ENCODE assay signal across 20 mouse cellular contexts in genomic region chr14:105416964-105417363, GRCm38 (mm10).
A peak's percentile ranks its signal among the peaks of the same experiment; 100 is the strongest.
DNase-seq lines count a peak whose midpoint lies in the region; ATAC-seq and TF ChIP-seq lines count a peak whose summit lies in the region.
"Had no signal": no experiment of that assay in that cellular context is flagged by ENCODE, and none has a peak within 500 bp of the region (broad histone marks: within the 10 kb centered on the region; RNA-seq: fewer than 3 reads in every experiment).

No protein-coding gene starts in this region.

- H3K4me1 ChIP-seq in kidney, embryonic 16.5 days (ENCODE audit: insufficient read depth, low read length): no peaks in the 10 kb centered on the region
- no peaks in the 10 kb centered on the region for H3K4me1 ChIP-seq in brown adipose tissue, adult 24 weeks (ENCODE audit: control insufficient read depth, insufficient read depth, insufficient read length, low read length)
- H3K4me1 ChIP-seq in limb, embryonic 11.5 days (ENCODE audit: control insufficient read depth, insufficient read depth, low read length): no peaks in the 10 kb centered on the region; the same call in none of the 2 replicates
- H3K4me1 ChIP-seq: heart, embryonic 15.5 days had no signal

- H3K36me3 ChIP-seq in kidney, embryonic 16.5 days (ENCODE audit: insufficient read depth, low read length): no peaks in the 10 kb centered on the region
- H3K36me3 ChIP-seq in limb, embryonic 11.5 days (ENCODE audit: control insufficient read depth, insufficient read depth, low read length): no peaks in the 10 kb centered on the region
- H3K36me3 ChIP-seq: G1E; heart, embryonic 15.5 days had no signal

- peak overlapping the region; percentile 32; the same call in 1 of the 2 replicates for H3K4me3 ChIP-seq in gastrocnemius, adult 2 months
- no peak overlapping the region for H3K4me3 ChIP-seq in kidney, embryonic 16.5 days (ENCODE audit: low read length)
- no peak overlapping the region for H3K4me3 ChIP-seq in brown adipose tissue, adult 24 weeks (ENCODE audit: insufficient read depth, low read depth, low read length)
- no peak overlapping the region for H3K4me3 ChIP-seq in limb, embryonic 11.5 days (ENCODE audit: low read depth, low read length)
- H3K4me3 ChIP-seq: heart, embryonic 15.5 days had no signal

- no peak; the same call in 1 of the 2 replicates for ATAC-seq in kidney, embryonic 16.5 days (ENCODE audit: low FRiP score, low TSS enrichment)
- 0 out of 2 replicates have a peak, but pooled peaks have one; percentile 35 for ATAC-seq in limb, embryonic 11.5 days (ENCODE audit: insufficient number of reproducible peaks, low FRiP score, low TSS enrichment, low read depth)
- ATAC-seq: forebrain, embryonic 14.5 days had no signal

- 0 out of 2 replicates have a peak overlapping the region, but pooled peaks have one; percentile 7 for H3K4me2 ChIP-seq in kidney, embryonic 16.5 days (replicated peaks; ENCODE audit: low read depth, low read length)
- no peak overlapping the region for H3K4me2 ChIP-seq in limb, embryonic 11.5 days (ENCODE audit: low read depth, severe bottlenecking)
- H3K4me2 ChIP-seq: heart, embryonic 15.5 days; midbrain, embryonic 11.5 days had no signal

- intact Hi-C loops in gastrocnemius, adult 2 months (cut with DNase I): no loop called here
- intact Hi-C loops in left cerebral cortex, postnatal 14 days (cut with DNase I): no loop called here

- DNase-seq in gastrocnemius, adult 2 months: no peak
- no peak for DNase-seq in gastrocnemius, postnatal 4 days (ENCODE audit: low spot score in 2 of 2)
- no peak for DNase-seq in kidney, postnatal 25 days
- DNase-seq in limb, embryonic 11.5 days (ENCODE audit: low spot score): no peak
- no peak for DNase-seq in left cerebral cortex, postnatal 14 days (ENCODE audit: low spot score in 2 of 2)
- DNase-seq in liver: no peak
- DNase-seq: adrenal gland, postnatal 14 days; cerebellum, adult 11-12 months; cerebellum, postnatal 14 days; kidney, adult 8-10 months; right cerebral cortex, postnatal 4 days; thymus, postnatal 25 days had no signal

- H3K9me3 ChIP-seq in kidney, embryonic 16.5 days (ENCODE audit: low read length): no peaks in the 10 kb centered on the region
- H3K9me3 ChIP-seq in limb, embryonic 11.5 days (ENCODE audit: control insufficient read depth, low read length): no peaks in the 10 kb centered on the region
- H3K9me3 ChIP-seq: heart, embryonic 15.5 days had no signal

- no peak for TF ChIP-seq CTCF in gastrocnemius, adult 2 months (IDR thresholded peaks at IDR 0.05)

- no peaks in the 10 kb centered on the region for H3K27me3 ChIP-seq in kidney, embryonic 16.5 days (ENCODE audit: insufficient read depth, low read length)
- H3K27me3 ChIP-seq in limb, embryonic 11.5 days (ENCODE audit: control insufficient read depth, insufficient read depth, low read length): no peaks in the 10 kb centered on the region
- H3K27me3 ChIP-seq: heart, embryonic 15.5 days had no signal

- WGBS in kidney, embryonic 16.5 days: 35% methylated on average over 7 of the region's 7 CpGs
- 43% methylated on average over 7 of the region's 7 CpGs for WGBS in limb, embryonic 11.5 days

- no peak overlapping the region for H3K9ac ChIP-seq in kidney, embryonic 16.5 days (replicated peaks; ENCODE audit: low read length)
- no peak overlapping the region for H3K9ac ChIP-seq in limb, embryonic 11.5 days (ENCODE audit: low read length)
- H3K9ac ChIP-seq: heart, embryonic 15.5 days; liver, embryonic 14.5 days had no signal

- peak overlapping the region; percentile 66 for H3K27ac ChIP-seq in gastrocnemius, adult 2 months
- H3K27ac ChIP-seq in kidney, embryonic 16.5 days (ENCODE audit: low read length): no peak overlapping the region
- H3K27ac ChIP-seq in brown adipose tissue, adult 24 weeks (replicated peaks; ENCODE audit: low read depth, low read length): peak overlapping the region; percentile 1
- H3K27ac ChIP-seq in limb, embryonic 11.5 days (replicated peaks; ENCODE audit: low read depth, low read length): no peak overlapping the region; the same call in 1 of the 2 replicates
- H3K27ac ChIP-seq: heart, embryonic 15.5 days; liver, embryonic 14.5 days; macrophage had no signal

Comparison
In these comparisons a context has a peak if more than half of its experiments do, and no peak if none do; other contexts are left out.
1. H3K27ac ChIP-seq: peak in gastrocnemius, adult 2 months (single experiment) and brown adipose tissue, adult 24 weeks (single experiment); none in kidney, embryonic 16.5 days (single experiment) and limb, embryonic 11.5 days (single experiment).